Mouse (Mus musculus) MEL (cell line): ENCODE measurements around the gene Mroh2a. TPM values are rescaled to one million over a fixed set of nuclear protein-coding genes. Genes with fewer than 3 reads are reported as not detected.

Source experiments
- DNase-seq: peaks from one replicate; pipeline ENCODE4 v3.0.0; 2011; ENCODE audit warnings: low read depth, low spot score
- H3K27ac ChIP-seq: 2 replicates; pipeline ENCODE4 v1.5.1; 2012; ENCODE audit warnings: low read depth, mild to moderate bottlenecking, control low read depth, low read length, moderate library complexity; ENCODE audit not compliant: control insufficient read depth
- H3K27me3 ChIP-seq, 2 experiments: fragments of 150-350 bp in 1 of 2; sonication (generic) in 1 of 2; 2 replicates each; pipeline ENCODE4 v1.6.1; 2012; ENCODE audit warnings: low read length in 2 of 2, mild to moderate bottlenecking in 2 of 2, improper control_type of control experiment in 1 of 2, moderate library complexity in 1 of 2; ENCODE audit not compliant: insufficient read depth in 2 of 2, control insufficient read depth in 1 of 2
- H3K36me3 ChIP-seq, 2 experiments: 2 replicates each; pipeline ENCODE4 v1.6.1; 2012 to 2014; ENCODE audit warnings: low read length in 2 of 2, improper control_type of control experiment in 1 of 2, inconsistent platforms in 1 of 2, mild to moderate bottlenecking in 1 of 2; ENCODE audit not compliant: insufficient read depth in 2 of 2, control insufficient read depth in 1 of 2
- H3K4me1 ChIP-seq, 2 experiments: fragments of 150-350 bp in 1 of 2; sonication (generic) in 1 of 2; 2 replicates each; pipeline ENCODE4 v1.6.1; 2012; ENCODE audit warnings: low read length in 2 of 2, improper control_type of control experiment in 1 of 2, mild to moderate bottlenecking in 1 of 2; ENCODE audit not compliant: insufficient read depth in 2 of 2, control insufficient read depth in 1 of 2
- H3K4me3 ChIP-seq, 2 experiments: fragments of 150-350 bp in 1 of 2; sonication (generic) in 1 of 2; 2 replicates each; pipeline ENCODE4 v1.5.1; 2012; ENCODE audit warnings: low read depth in 2 of 2, low read length in 2 of 2, mild to moderate bottlenecking in 2 of 2, moderate library complexity in 2 of 2, control low read depth in 1 of 2, improper control_type of control experiment in 1 of 2; ENCODE audit not compliant: control insufficient read depth in 1 of 2, insufficient read depth in 1 of 2
- H3K79me2 ChIP-seq: 2 replicates; pipeline ENCODE4 v1.6.1; 2012; ENCODE audit warnings: mild to moderate bottlenecking, low read length, moderate library complexity; ENCODE audit not compliant: control insufficient read depth, poor library complexity, insufficient read depth
- H3K9ac ChIP-seq: 2 replicates; pipeline ENCODE4 v1.6.1; 2012; ENCODE audit warnings: low read depth, mild to moderate bottlenecking, control low read depth, low read length, moderate library complexity; ENCODE audit not compliant: control insufficient read depth, poor library complexity, severe bottlenecking
- H3K9me3 ChIP-seq: fragments of 150-350 bp; sonication (generic); replicated peaks from 2 replicates; pipeline ENCODE4 v1.6.1; 2012; ENCODE audit warnings: mild to moderate bottlenecking, low read length, improper control_type of control experiment, moderate library complexity; ENCODE audit not compliant: insufficient read depth
- CHD1 ChIP-seq: IDR thresholded peaks from 2 replicates; pipeline ENCODE4 v1.6.1; 2012; ENCODE audit warnings: low read depth, mild to moderate bottlenecking, inconsistent platforms, low read length, improper control_type of control experiment
- CHD2 ChIP-seq: IDR thresholded peaks from 2 replicates; pipeline ENCODE4 v1.6.1; 2011; ENCODE audit warnings: low read length, improper control_type of control experiment
- CTCF ChIP-seq, 3 experiments: IDR thresholded peaks in 2 of 3; conservative IDR thresholded peaks in 1 of 3; 2 replicates each; pipeline ENCODE4 v1.5.1; 2011 to 2012; ENCODE audit warnings: low read length in 3 of 3, low read depth in 2 of 3, mild to moderate bottlenecking in 2 of 3, improper control_type of control experiment in 1 of 3, inconsistent platforms in 1 of 3, mixed read lengths in 1 of 3, moderate library complexity in 1 of 3; ENCODE audit not compliant: control insufficient read depth in 1 of 3, insufficient read depth in 1 of 3, poor library complexity in 1 of 3, severe bottlenecking in 1 of 3
- ELF1 ChIP-seq: IDR thresholded peaks from 2 replicates; pipeline ENCODE4 v1.6.1; 2014; ENCODE audit warnings: low read depth, mild to moderate bottlenecking, inconsistent platforms, low read length, improper control_type of control experiment, moderate library complexity
- EP300 ChIP-seq, 2 experiments: IDR thresholded peaks; 2 replicates each; pipeline ENCODE4 v1.6.1; 2011; ENCODE audit warnings: improper control_type of control experiment in 2 of 2, low read length in 2 of 2, low read depth in 1 of 2, mild to moderate bottlenecking in 1 of 2
- GABPA ChIP-seq: IDR thresholded peaks from 2 replicates; pipeline ENCODE4 v1.6.1; 2012; ENCODE audit warnings: low read depth, mild to moderate bottlenecking, inconsistent platforms, low read length, improper control_type of control experiment, moderate library complexity
- JUND ChIP-seq: IDR thresholded peaks from 2 replicates; pipeline ENCODE4 v1.6.1; 2011; ENCODE audit warnings: low read depth, mild to moderate bottlenecking, improper control_type of control experiment, low read length
- KAT2A ChIP-seq: conservative IDR thresholded peaks from 2 replicates; pipeline ENCODE4 v1.6.1; 2012; ENCODE audit warnings: low read depth, low read length, improper control_type of control experiment, inconsistent platforms
- MAZ ChIP-seq: IDR thresholded peaks from 2 replicates; pipeline ENCODE4 v1.6.1; 2012; ENCODE audit warnings: low read depth, mild to moderate bottlenecking, inconsistent platforms, low read length, improper control_type of control experiment
- MXI1 ChIP-seq: IDR thresholded peaks from 2 replicates; pipeline ENCODE4 v1.6.1; 2011; ENCODE audit warnings: mild to moderate bottlenecking, low read depth, low read length, improper control_type of control experiment
- MYB ChIP-seq: IDR thresholded peaks from 2 replicates; pipeline ENCODE4 v1.6.1; 2011; ENCODE audit warnings: mild to moderate bottlenecking, low read depth, low read length, improper control_type of control experiment
- MYC ChIP-seq: IDR thresholded peaks from 2 replicates; pipeline ENCODE4 v1.6.1; 2011; ENCODE audit warnings: low read depth, mild to moderate bottlenecking, low read length, improper control_type of control experiment, moderate library complexity
- NRF1 ChIP-seq: IDR thresholded peaks from 2 replicates; pipeline ENCODE4 v1.6.1; 2014; ENCODE audit warnings: low read depth, mild to moderate bottlenecking, inconsistent platforms, low read length, improper control_type of control experiment, moderate library complexity; ENCODE audit not compliant: poor library complexity, insufficient read depth, severe bottlenecking
- POLR2A ChIP-seq, 2 experiments: IDR thresholded peaks; 2 replicates each; pipeline ENCODE4 v1.6.1; 2011 to 2012; ENCODE audit warnings: low read length in 2 of 2, mild to moderate bottlenecking in 2 of 2, control low read depth in 1 of 2, improper control_type of control experiment in 1 of 2, low read depth in 1 of 2, moderate library complexity in 1 of 2; ENCODE audit not compliant: control insufficient read depth in 1 of 2, insufficient read depth in 1 of 2, poor library complexity in 1 of 2
- POLR2AphosphoS2 ChIP-seq: IDR thresholded peaks from 2 replicates; pipeline ENCODE4 v1.6.1; 2011; ENCODE audit warnings: low read length, improper control_type of control experiment
- POLR2AphosphoS5 ChIP-seq: IDR thresholded peaks from 2 replicates; pipeline ENCODE4 v1.6.1; 2012; ENCODE audit warnings: low read depth, borderline replicate concordance, mild to moderate bottlenecking, inconsistent platforms, low read length, moderate library complexity, mixed read lengths
- RAD21 ChIP-seq: IDR thresholded peaks from 2 replicates; pipeline ENCODE4 v1.6.1; 2011; ENCODE audit warnings: mild to moderate bottlenecking, low read depth, low read length, improper control_type of control experiment
- SIN3A ChIP-seq: IDR thresholded peaks from 2 replicates; pipeline ENCODE4 v1.6.1; 2012; ENCODE audit warnings: low read length, improper control_type of control experiment, inconsistent platforms
- SMC3 ChIP-seq: IDR thresholded peaks from 2 replicates; pipeline ENCODE4 v1.6.1; 2011; ENCODE audit warnings: low read depth, low read length, improper control_type of control experiment
- TBP ChIP-seq: IDR thresholded peaks from 2 replicates; pipeline ENCODE4 v1.8.0; 2011; ENCODE audit warnings: low read depth, low read length, improper control_type of control experiment
- TCF12 ChIP-seq: IDR thresholded peaks from 2 replicates; pipeline ENCODE4 v1.6.1; 2014; ENCODE audit warnings: low read depth, mild to moderate bottlenecking, inconsistent platforms, low read length, improper control_type of control experiment, moderate library complexity
- UBTF ChIP-seq: IDR thresholded peaks from 2 replicates; pipeline ENCODE4 v1.6.1; 2012; ENCODE audit warnings: low read depth, mild to moderate bottlenecking, inconsistent platforms, low read length, improper control_type of control experiment, moderate library complexity, borderline replicate concordance; ENCODE audit not compliant: insufficient read depth
- ZC3H11A ChIP-seq: IDR thresholded peaks from 2 replicates; pipeline ENCODE4 v1.6.1; 2012; ENCODE audit warnings: low read depth, mild to moderate bottlenecking, inconsistent platforms, low read length, improper control_type of control experiment
- ZMIZ1 ChIP-seq: IDR thresholded peaks from 2 replicates; pipeline ENCODE4 v1.6.1; 2012; ENCODE audit warnings: low read depth, mild to moderate bottlenecking, inconsistent platforms, low read length, improper control_type of control experiment, moderate library complexity
- polyA plus RNA-seq, 2 experiments: library from polyadenylated mRNA; stranded (reverse) in 1 of 2; unstranded in 1 of 2; fragments of >175 nt in 1 of 2; fragments of >200 nt in 1 of 2; gene quantifications; 2 replicates each; pipeline versions ENCODE4 v1.2.1 to v1.2.4; 2012; ENCODE audit warnings: low replicate concordance in 2 of 2, low read depth in 1 of 2; ENCODE audit not compliant: insufficient read length in 2 of 2, insufficient read depth in 1 of 2, missing spikeins in 1 of 2
- total RNA-seq: library from RNA; depleted of rRNA; stranded (reverse); fragments of 300-350 nt; gene quantifications from 2 replicates; pipeline ENCODE4 v1.2.3, GENCODE M21; 2012

The Mroh2a gene
- total and polyA plus RNA-seq, 3 experiments = 0.27 to 2.5 TPM; not detected in 1

GRCm38 (mm10) chr1:88301121-88302014 lies 74.6 kb downstream of the Mroh2a start:
- H3K9ac ChIP-seq = no peak overlapping the region
- H3K36me3 ChIP-seq = no peaks in the 10 kb centered on the region
- no peaks in the 10 kb centered on the region for H3K4me1 ChIP-seq
- H3K27ac ChIP-seq = no peak overlapping the region
- no peaks in the 10 kb centered on the region for H3K9me3 ChIP-seq
- TF ChIP-seq POLR2AphosphoS2 = no peak
- no peak for TF ChIP-seq ZC3H11A
- TF ChIP-seq EP300 (IDR thresholded peaks at IDR 0.05; ENCODE audit: low read depth in 1 of 2, low read length in 2 of 2) = no peak
- no peak for TF ChIP-seq GABPA
- peak; percentile 46 for TF ChIP-seq SMC3
- no peak for TF ChIP-seq UBTF
- TF ChIP-seq POLR2AphosphoS5 = no peak
- TF ChIP-seq ELF1 = no peak
- TF ChIP-seq MYB = no peak
- no peak for TF ChIP-seq NRF1
- TF ChIP-seq TCF12 = no peak
- TF ChIP-seq JUND = no peak
- TF ChIP-seq CHD2 = no peak
- TF ChIP-seq CTCF (IDR thresholded peaks at IDR 0.05 in 2 of 3, conservative IDR thresholded peaks at IDR 0.05 in 1 of 3; ENCODE audit: control insufficient read depth in 1 of 3, insufficient read depth in 1 of 3, low read depth in 2 of 3, low read length in 3 of 3, poor library complexity in 1 of 3, severe bottlenecking in 1 of 3) = peak; percentile 37 to 59 (median 54); a peak in 5 of 6 replicates
- TF ChIP-seq KAT2A = no peak
- no peak for TF ChIP-seq MXI1
- peak; percentile 37 for TF ChIP-seq RAD21
- TF ChIP-seq ZMIZ1 = no peak
- TF ChIP-seq TBP = no peak
- TF ChIP-seq MYC = no peak
- TF ChIP-seq CHD1 = no peak
- no peak for TF ChIP-seq MAZ
- TF ChIP-seq POLR2A (IDR thresholded peaks at IDR 0.05; ENCODE audit: control insufficient read depth in 1 of 2, insufficient read depth in 1 of 2, low read depth in 1 of 2, low read length in 2 of 2, poor library complexity in 1 of 2) = no peak
- TF ChIP-seq SIN3A = no peak
- H3K27me3 ChIP-seq = no peaks in the 10 kb centered on the region
- no peaks in the 10 kb centered on the region for H3K79me2 ChIP-seq
- H3K4me3 ChIP-seq = no peak overlapping the region
- DNase-seq = peak; percentile 63
